Mouse (Mus musculus) cerebellum, postnatal 10 days (tissue): ENCODE results near the gene Trio.
A peak's percentile ranks its signal among the peaks of the same experiment; 100 is the strongest.

Source experiments
- DNase-seq, 2 experiments: peaks; one replicate each; pipeline ENCODE4 v3.0.0; 2021; ENCODE audit warnings: mixed read lengths in 2 of 2

Gene Trio

GRCm38 (mm10) chr15:27919540-27919939 lies 106.1 kb downstream of the Trio start:
- peak; percentile 80 to 84 for DNase-seq

GRCm38 (mm10) chr15:27918798-27919197 lies 106.8 kb downstream of the Trio start:
- no peak for DNase-seq

DNA sequence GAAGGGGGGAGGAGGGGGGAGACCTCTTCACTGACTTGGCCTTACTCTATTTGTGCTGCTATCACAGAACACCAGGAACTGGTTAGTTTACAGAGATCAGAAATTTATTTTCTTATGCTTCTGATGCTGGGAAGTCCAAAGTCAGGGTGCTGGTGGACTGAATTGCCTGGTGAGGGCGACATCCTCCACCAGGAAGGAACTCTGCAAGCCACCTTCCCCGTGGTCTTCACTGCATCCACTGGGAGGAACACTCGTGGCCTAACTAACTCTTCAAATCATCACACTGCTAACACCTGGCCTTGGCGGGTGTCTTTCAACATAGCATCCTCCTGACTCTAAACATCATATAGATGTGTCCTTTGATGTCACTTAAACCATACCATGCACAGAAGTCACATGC lies 109.4 kb downstream of the Trio start:
- DNase-seq = no peak

GRCm38 (mm10) chr15:27913013-27913412 lies 112.6 kb downstream of the Trio start:
- no peak for DNase-seq

DNA sequence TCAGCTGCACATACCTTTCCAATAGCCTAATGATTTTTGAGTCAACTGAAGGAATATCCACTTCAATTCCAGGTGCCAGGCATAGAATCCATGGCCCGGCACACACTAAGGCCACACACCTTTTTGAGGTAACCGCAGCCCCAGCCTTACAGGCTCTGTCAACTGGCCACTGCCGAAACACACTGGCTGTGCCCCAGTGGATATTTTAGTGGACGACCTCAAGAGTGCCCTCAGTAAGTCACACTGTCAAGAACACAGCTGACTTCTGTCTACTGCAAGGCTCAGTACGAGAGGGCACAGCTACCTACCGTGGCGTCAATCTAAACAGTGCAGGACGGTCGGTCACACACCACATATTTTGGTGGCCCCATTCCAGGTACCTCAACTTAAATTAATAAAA lies 114.5 kb downstream of the Trio start:
- DNase-seq = no peak

GRCm38 (mm10) chr15:27910179-27910578 lies 115.5 kb downstream of the Trio start:
- no peak for DNase-seq

GRCm38 (mm10) chr15:27907649-27908048 lies 118.0 kb downstream of the Trio start:
- DNase-seq = peak; percentile 44 to 47

- DNase-seq = peak; percentile 43 to 52
Observed at GRCm38 (mm10) chr15:27906409-27906808, 119.2 kb downstream of the Trio start.

DNA sequence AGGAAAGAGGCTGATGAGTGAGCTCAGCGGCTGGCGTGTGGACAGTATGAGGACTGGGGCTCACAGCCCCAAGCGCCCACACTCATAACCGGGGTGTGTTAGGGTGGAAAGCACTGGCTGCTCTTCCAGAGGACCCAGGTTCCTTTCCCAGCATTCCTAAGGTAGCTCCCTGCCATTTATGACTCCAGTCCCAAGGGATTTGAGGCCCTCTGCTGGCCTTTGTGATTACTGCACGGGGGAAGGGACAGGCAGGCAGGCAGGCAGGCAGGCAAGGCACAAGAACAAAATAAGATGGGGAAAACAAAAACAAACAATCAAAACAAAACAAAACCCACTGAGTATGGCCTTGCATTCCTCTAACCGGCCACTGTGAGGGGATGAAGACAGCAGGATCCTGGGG lies 120.3 kb downstream of the Trio start:
- DNase-seq = peak; percentile 75 to 79

DNA sequence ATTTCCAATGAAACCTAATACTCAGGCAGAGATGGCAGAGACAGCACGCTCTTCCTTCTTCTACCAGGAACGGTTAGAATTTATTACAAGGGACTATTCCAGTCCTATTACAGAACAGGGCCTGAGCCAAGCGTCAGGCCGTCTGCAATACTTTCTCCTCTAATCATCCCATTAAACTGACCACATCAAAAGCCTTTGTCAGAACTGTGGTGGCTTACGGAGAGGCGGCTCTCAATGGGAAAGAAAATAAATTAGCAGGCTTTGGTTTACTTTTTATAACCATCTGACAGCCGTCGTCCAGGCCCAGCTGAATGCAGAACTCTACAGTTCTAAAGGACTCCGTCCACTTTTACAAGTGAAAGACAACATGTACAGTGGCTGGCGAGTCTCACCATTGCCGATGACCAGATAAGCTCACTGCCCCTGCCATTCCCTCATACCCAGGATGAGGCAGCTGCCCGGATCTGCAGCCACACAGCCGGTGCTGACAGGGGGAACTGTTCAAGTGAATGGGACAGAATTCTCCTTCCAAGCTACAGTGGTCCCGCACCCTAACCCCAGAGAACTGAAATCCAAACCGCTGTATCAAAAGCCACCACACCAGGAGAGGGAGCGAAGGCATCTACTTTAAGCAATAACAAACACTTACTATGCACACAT lies 121.2 kb downstream of the Trio start:
- DNase-seq = no peak

DNA sequence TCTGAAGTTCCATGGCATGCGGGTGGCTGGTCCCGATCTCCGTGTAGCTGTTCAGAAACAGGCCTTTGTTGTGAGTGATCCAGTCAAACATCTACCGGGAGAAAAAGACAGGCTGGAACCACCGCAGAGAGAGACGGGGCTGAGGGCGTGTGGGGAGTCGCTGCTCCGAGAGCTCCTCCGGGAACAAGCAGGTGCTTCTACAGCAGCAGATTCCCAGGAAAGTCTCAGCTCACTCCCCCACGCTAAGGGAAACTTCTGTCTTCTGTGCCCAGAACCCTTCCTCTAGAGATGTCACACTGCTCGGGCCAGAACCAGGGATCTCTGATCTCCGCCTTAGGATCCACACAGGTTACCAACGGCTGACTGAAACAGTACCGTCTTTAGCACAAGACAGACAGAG lies 124.4 kb downstream of the Trio start:
- no peak for DNase-seq

DNA sequence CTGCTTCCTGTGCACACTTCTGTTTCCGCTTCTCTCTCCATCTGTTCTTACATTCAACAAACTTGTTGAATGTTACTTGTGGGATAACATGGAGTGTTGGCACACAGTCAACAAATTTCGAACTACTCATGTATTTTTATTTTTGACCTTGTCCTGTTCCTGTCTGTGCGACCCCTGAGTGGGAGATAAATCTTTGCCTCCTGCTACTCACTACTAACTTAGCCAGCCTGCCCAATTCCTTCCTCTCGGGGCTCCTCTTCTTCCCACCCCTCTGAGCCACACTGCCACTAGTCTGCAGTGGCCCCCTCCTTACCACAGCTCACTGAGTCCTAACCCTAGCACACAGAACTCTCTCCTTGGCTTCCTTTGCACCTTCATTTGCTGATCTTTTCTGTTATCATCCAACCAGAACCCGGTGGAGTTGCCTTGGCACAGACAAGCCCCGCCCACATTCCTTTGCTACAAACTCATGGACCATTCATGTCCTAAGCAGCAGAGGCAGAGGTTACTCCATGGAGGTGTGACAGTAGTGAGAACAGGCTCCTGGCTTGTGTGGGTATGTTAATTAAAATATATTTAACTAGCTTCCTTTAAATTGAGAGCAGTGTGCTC lies 126.7 kb downstream of the Trio start:
- DNase-seq = no peak

DNA sequence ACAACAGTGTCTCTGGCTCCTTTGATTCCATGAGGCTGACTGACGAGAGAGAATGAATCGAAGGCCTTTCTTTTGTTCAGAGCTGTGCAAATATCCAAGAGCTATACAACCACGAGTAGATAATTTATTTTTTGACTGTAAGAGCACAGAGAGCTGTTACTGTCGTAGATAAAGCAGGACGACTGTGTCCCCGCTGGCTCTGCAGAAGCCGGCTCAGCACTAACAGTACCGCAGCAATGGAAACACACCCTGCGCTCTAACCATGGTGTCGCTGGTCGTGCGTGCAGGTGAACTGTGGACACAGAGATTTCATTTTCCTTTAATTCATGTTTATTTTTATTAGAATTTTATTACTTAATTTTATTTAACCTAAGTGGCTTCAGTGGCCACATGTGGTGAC lies 131.5 kb downstream of the Trio start:
- DNase-seq = no peak

DNA sequence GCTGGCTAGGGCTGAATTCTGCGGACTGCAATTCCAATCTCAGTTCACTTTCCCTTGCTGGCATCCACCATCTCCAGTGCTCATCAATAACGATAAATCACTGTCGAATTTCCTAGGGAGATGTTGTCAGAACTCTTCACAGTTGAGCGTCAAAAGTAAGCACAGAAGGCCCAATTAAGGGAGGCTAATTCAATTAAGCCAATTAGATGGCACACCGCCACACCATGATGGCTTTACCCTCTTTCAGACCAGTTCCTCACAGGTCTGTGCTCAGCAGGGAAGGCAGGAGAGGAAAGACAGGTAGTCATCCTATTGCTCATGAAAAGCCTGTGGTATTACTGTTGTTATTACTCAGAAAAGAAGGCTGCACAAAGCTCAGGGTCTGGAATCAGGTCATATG lies 133.6 kb downstream of the Trio start:
- peak; percentile 53 to 59 for DNase-seq

DNA sequence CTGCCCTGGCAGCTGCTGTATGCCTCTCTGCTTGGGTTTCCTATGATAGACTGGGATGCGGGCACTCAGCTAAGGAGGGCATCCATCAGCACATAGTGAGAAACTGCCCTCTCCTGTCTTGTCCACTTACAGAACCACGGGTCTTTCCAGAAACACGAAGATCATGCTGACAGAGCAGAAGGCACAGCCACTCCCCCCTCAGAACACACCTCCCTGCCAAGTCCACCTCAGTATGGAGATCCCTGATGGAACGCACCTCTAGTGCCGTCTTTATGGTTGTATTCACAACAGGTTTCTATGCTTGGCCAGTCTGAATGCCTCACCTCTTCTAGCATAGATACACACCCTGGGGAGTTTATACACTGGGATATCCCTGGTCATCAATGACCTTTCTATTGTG lies 135.0 kb downstream of the Trio start:
- DNase-seq = peak; percentile 39 to 56

DNA sequence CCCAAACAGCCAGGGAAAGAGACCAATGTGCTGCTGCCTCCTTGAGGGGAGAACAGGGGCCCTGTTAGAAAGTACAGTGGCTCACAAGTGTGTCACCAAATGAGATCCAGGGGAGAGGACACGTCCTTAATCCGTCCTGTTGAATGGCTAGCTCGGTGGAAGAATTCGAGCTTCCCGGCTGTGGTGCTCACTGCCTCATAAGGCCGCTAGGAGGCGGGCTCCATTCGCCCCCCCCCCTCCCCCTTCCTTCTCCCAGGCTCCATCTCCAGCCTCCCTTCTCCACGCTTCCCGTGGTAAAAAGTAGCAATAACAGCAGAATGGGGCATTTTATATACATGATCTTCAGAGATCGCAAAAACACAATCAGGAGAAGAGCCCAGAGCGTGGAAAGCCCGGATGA lies 137.5 kb downstream of the Trio start:
- no peak for DNase-seq

GRCm38 (mm10) chr15:27886992-27887391 lies 138.7 kb downstream of the Trio start:
- no peak for DNase-seq

GRCm38 (mm10) chr15:27884347-27885250 lies 141.0 kb downstream of the Trio start:
- DNase-seq = peak; percentile 91 to 95

DNA sequence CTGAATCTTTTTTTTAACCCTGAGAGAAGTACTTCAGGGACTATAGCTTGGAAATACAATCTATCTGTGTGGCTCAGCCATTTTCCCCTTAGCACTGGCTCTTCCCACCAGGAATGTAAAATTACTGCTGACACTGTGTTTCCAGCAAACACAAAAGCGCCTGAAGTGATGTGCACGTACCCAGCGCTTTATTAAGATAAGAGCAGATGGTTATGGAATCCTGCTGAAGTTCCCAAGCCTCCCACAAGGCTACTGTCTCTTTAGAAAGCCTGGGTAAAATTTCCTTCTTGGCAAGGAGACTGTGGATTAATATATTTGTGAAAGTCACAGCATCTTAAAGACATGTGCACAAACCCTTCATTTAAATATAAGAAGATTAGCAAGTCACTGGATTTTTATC lies 141.8 kb downstream of the Trio start:
- no peak for DNase-seq

- no peak for DNase-seq
Observed at GRCm38 (mm10) chr15:27882898-27883297, 142.8 kb downstream of the Trio start.

- DNase-seq = no peak
Observed at GRCm38 (mm10) chr15:27877831-27878230, 147.8 kb downstream of the Trio start.

DNA sequence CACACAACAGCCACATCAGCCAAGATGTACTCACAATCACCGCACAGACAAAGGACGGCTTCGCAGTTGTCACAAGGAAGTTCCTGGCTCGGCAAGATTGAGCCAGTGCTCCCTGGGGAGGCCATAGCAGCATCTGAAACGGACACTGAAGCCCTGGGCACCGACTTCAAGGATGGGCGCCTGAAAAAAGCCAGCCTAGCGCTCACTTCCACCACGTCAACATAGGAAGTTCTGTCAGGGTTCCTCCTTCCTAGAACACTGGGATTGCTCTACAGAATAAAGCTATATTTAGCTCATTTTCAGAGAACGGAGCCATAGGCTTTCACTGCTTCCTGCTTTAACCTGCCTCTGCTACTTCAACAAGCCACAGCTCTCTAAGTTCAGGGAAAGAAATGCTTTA lies 149.3 kb downstream of the Trio start:
- DNase-seq = no peak

DNA sequence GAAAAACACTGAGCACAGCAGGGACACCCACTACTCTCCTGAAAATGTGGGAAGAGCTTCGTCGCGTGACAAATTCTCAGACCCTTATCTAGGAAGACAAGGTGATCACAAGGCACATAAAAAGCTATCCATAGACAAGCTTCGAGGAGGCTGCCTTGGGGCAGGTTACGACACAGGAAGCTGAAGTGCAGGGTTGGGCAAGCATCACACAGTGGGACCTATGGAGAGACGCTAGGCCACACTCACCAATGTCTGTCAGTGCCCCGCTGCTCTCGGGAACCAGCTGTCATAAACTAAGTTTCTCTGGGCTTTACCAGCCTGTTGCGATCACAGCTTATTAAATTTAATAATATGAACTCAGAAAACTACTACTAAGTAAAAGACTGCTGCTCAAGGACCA lies 149.9 kb downstream of the Trio start:
- DNase-seq = no peak
